ENCODE assay signal across 16 mouse cellular contexts in genomic region chr5:54254005-54254404, GRCm38 (mm10).
"Had no signal": no experiment of that assay in that cellular context is flagged by ENCODE, and none has a peak within 500 bp of the region (broad histone marks: within the 10 kb centered on the region; RNA-seq: fewer than 3 reads in every experiment).

No protein-coding gene starts in this region.

- H3K9me3 ChIP-seq: limb, embryonic 13.5 days; liver, embryonic 15.5 days; neural tube, embryonic 15.5 days had no signal

- H3K27me3 ChIP-seq: liver, embryonic 15.5 days; neural tube, embryonic 15.5 days had no signal

- H3K4me2 ChIP-seq: limb, embryonic 13.5 days; liver, embryonic 15.5 days; neural tube, embryonic 15.5 days had no signal

- H3K36me3 ChIP-seq: limb, embryonic 13.5 days; liver, embryonic 15.5 days; neural tube, embryonic 15.5 days had no signal

- H3K27ac ChIP-seq: layer of hippocampus, adult 2 months; limb, embryonic 13.5 days; liver, embryonic 15.5 days; neural tube, embryonic 15.5 days had no signal

- H3K4me1 ChIP-seq: limb, embryonic 13.5 days; liver, embryonic 15.5 days; neural tube, embryonic 15.5 days had no signal

- ATAC-seq: lung, postnatal 0 days had no signal

- DNase-seq: kidney, adult 11 months; kidney, postnatal 10 days; kidney, postnatal 4 days; left cerebral cortex, postnatal 4 days; lung, adult 2 months; lung, postnatal 36 days; right cerebral cortex, postnatal 4 days; spleen, adult 18-20 months; thymus, adult 18-20 months; thymus, postnatal 14 days had no signal

- H3K4me3 ChIP-seq: layer of hippocampus, adult 2 months; limb, embryonic 13.5 days; liver, embryonic 15.5 days; myocyte; neural tube, embryonic 15.5 days had no signal

- H3K9ac ChIP-seq: limb, embryonic 13.5 days; liver, embryonic 15.5 days; neural tube, embryonic 15.5 days had no signal
